Mouse (Mus musculus) kidney, embryonic 15.5 days (tissue): ENCODE data around the gene Slc35a5. TPM values are rescaled to one million over a fixed set of nuclear protein-coding genes. Genes with fewer than 3 reads are reported as not detected.

Experiments
- ATAC-seq: fragments of 200-750 bp; cut with Nextera tagmentation; replicated peaks from 2 replicates; pipeline ENCODE4 v1.8.0; 2017; ENCODE audit warnings: moderate TSS enrichment; ENCODE audit not compliant: low FRiP score
- H3K27ac ChIP-seq: fragments of 300-500 bp; sonication (generic); 2 replicates; pipeline ENCODE4 v1.5.1; 2015; ENCODE audit warnings: mild to moderate bottlenecking, inconsistent platforms
- H3K27me3 ChIP-seq: fragments of 300-500 bp; sonication (generic); 2 replicates; pipeline ENCODE4 v1.6.1; 2015; ENCODE audit warnings: inconsistent platforms
- H3K36me3 ChIP-seq: fragments of 300-500 bp; sonication (generic); 2 replicates; pipeline ENCODE4 v1.6.1; 2015; ENCODE audit warnings: inconsistent platforms
- H3K4me1 ChIP-seq: fragments of 300-500 bp; sonication (generic); 2 replicates; pipeline ENCODE4 v1.6.1; 2015; ENCODE audit warnings: inconsistent platforms
- H3K4me2 ChIP-seq: fragments of 300-500 bp; sonication (generic); 2 replicates; pipeline ENCODE4 v1.6.1; 2015; ENCODE audit warnings: moderate library complexity, mild to moderate bottlenecking, inconsistent platforms
- H3K4me3 ChIP-seq: fragments of 300-500 bp; sonication (generic); replicated peaks from 2 replicates; pipeline ENCODE4 v1.5.1; 2015; ENCODE audit warnings: mild to moderate bottlenecking, inconsistent platforms
- H3K9ac ChIP-seq: fragments of 300-500 bp; sonication (generic); 2 replicates; pipeline ENCODE4 v1.6.1; 2015; ENCODE audit warnings: mild to moderate bottlenecking, inconsistent platforms
- H3K9me3 ChIP-seq: fragments of 300-500 bp; sonication (generic); replicated peaks from 2 replicates; pipeline ENCODE4 v1.6.1; 2016; ENCODE audit warnings: inconsistent platforms
- WGBS: fragments of 180-500 bp; shearing (Covaris S2); methylation state at CpG from one replicate; pipeline ENCODE4 v1.1.7; 2015; ENCODE audit warnings: mixed read lengths; 5-methylcytosine and 5-hydroxymethylcytosine counted together
- polyA plus RNA-seq: library from polyadenylated mRNA; unstranded; fragments of >200 nt; fragmentation: Nextera tagmentation; extraction: Ambion mirVana; gene quantifications from 2 replicates; pipeline ENCODE4 v1.2.1, GENCODE M21; 2015

Slc35a5 gene
- polyA plus RNA-seq, 1 experiment from 2014 or later, result 21.3 TPM

GRCm38 (mm10) chr16:45108203-45108878, 50.2 kb downstream of the Slc35a5 start:
- 0 out of 2 replicates have a peak, but pooled peaks cover 3% of the 10 kb centered on the region for H3K4me1 ChIP-seq
- peaks cover 8% of the 10 kb centered on the region; the same call in 1 of the 2 replicates for H3K36me3 ChIP-seq
- no peak for ATAC-seq
- H3K4me2 ChIP-seq, result no peak overlapping the region
- no peaks in the 10 kb centered on the region for H3K27me3 ChIP-seq
- H3K9ac ChIP-seq, result no peak overlapping the region
- H3K27ac ChIP-seq, result no peak overlapping the region
- H3K4me3 ChIP-seq, result no peak overlapping the region
- WGBS, result 65% methylated on average over 5 of the region's 5 CpGs
- no peaks in the 10 kb centered on the region for H3K9me3 ChIP-seq

DNA sequence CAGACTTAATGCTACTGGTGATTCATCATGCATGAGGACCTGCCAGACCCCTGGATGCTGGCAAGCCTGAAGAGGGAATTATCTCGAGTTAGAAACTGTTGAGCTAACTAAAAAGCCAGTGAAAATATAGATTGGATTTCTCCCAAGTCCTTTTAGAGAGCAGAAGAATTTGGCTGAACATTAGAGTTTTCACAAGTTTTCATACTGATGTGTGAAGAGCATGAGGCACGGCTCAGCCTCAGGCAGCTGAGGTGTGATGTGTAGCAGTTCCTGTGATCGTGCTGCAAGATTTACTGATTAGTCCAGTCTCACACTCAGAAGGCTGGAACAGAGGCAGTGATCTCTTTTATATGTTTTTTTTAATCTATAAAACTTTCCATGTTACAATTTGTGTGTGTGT, 53.5 kb downstream of the Slc35a5 start:
- H3K36me3 ChIP-seq, result peaks cover 3% of the 10 kb centered on the region; the same call in 1 of the 2 replicates
- H3K27ac ChIP-seq, result no peak overlapping the region
- no peaks in the 10 kb centered on the region for H3K9me3 ChIP-seq
- no peak overlapping the region for H3K9ac ChIP-seq
- 32% methylated on average over 3 of the region's 3 CpGs for WGBS
- H3K4me3 ChIP-seq, result no peak overlapping the region
- no peak for ATAC-seq
- peaks cover 11% of the 10 kb centered on the region for H3K4me1 ChIP-seq
- no peak overlapping the region for H3K4me2 ChIP-seq
- H3K27me3 ChIP-seq, result no peaks in the 10 kb centered on the region

DNA sequence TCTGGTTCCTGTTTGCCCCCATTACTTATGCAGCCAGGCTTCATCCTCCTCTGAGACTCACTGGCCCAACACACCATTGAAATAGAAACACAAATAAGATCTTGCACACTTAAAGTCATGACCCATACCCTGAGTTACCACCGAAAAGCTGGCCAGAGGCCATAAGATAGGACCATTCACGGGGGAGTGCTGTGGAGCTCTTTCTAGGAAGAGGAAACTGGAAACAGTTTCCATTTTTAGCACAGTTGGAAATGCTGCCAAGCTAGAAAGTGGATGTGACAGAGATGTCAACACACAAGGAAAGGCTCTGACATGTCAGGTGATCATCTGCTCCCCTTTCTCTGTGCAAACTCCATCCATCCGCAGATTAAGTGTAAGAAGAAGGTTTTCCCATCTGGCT, 57.6 kb downstream of the Slc35a5 start:
- no peak overlapping the region for H3K9ac ChIP-seq
- H3K9me3 ChIP-seq, result no peaks in the 10 kb centered on the region
- no peak for ATAC-seq

DNA sequence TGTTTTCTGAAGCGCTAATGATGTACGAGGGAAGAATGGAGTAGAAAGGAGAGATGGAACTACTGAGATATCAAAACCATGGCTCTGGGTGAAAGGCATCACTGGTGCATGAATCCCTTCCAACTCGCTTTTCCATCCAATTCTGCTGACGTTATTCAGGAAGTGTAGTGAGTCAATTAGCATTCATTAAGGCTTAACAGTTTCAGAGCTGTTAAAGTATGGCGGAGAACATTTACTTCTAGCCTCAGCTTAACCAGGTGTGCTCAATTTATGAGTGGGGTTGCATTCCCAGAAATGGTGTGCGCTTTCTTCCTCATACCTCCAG, 59.7 kb downstream of the Slc35a5 start:
- 27% methylated on average over 6 of the region's 6 CpGs for WGBS
- no peak for ATAC-seq
- H3K4me1 ChIP-seq, result peaks cover 64% of the 10 kb centered on the region
- peak overlapping the region; percentile 75 for H3K4me2 ChIP-seq
- no peaks in the 10 kb centered on the region for H3K27me3 ChIP-seq
- peak overlapping the region; percentile 54 for H3K4me3 ChIP-seq
- no peaks in the 10 kb centered on the region for H3K36me3 ChIP-seq
- no peaks in the 10 kb centered on the region for H3K9me3 ChIP-seq
- peak overlapping the region; percentile 73 for H3K27ac ChIP-seq
- no peak overlapping the region for H3K9ac ChIP-seq

More for the DNA sequence above, 57.6 kb downstream of the Slc35a5 start:
- Histone ChIP-seq H3K4me2 (no peak overlapping the region), H3K4me1 (peaks cover 47% of the 10 kb centered on the region), H3K36me3 (peaks cover 2% of the 10 kb centered on the region; the same call in 1 of the 2 replicates), H3K4me3 (no peak overlapping the region), H3K27me3 (no peaks in the 10 kb centered on the region), H3K27ac (no peak overlapping the region)
- WGBS, result 42% methylated on average over 3 of the region's 3 CpGs

- H3K9me3 ChIP-seq, result no peaks in the 10 kb centered on the region
- no peaks in the 10 kb centered on the region for H3K27me3 ChIP-seq
- ATAC-seq, result peak; percentile 60
- H3K27ac ChIP-seq, result peak overlapping the region; percentile 73
- no peaks in the 10 kb centered on the region for H3K36me3 ChIP-seq
- H3K4me3 ChIP-seq, result peak overlapping the region; percentile 54
- peaks cover 66% of the 10 kb centered on the region for H3K4me1 ChIP-seq
- H3K4me2 ChIP-seq, result peak overlapping the region; percentile 75
- H3K9ac ChIP-seq, result no peak overlapping the region
- WGBS, result 29% methylated on average over 10 of the region's 10 CpGs
Measured at GRCm38 (mm10) chr16:45098186-45098885, 60.2 kb downstream of the Slc35a5 start.

DNA sequence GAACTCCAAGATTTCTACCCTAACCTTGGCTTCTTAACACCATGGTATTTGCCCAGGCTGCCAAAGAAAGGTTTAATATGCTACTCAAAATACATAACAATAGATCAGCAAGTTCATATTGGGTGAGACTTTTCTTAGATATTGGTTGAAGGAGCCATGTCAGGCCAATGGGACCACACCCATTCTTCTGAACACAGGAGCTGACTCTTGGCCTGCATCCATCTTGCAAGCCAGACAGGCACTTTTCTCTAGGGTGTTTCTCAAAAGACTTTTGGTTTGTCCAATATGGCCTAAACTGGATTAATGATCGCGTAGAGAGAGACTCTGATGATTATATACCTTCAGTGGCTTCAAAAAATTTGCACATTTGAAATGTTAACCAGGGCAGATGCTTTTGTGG, 61.0 kb downstream of the Slc35a5 start:
- 82% methylated on average over 2 of the region's 2 CpGs for WGBS
- no peak overlapping the region for H3K9ac ChIP-seq
- peak overlapping the region; percentile 54 for H3K4me3 ChIP-seq
- H3K36me3 ChIP-seq, result no peaks in the 10 kb centered on the region
- no peaks in the 10 kb centered on the region for H3K27me3 ChIP-seq
- no peak overlapping the region for H3K27ac ChIP-seq
- peak overlapping the region; percentile 75 for H3K4me2 ChIP-seq
- no peaks in the 10 kb centered on the region for H3K9me3 ChIP-seq
- ATAC-seq, result no peak
- H3K4me1 ChIP-seq, result peaks cover 71% of the 10 kb centered on the region

DNA sequence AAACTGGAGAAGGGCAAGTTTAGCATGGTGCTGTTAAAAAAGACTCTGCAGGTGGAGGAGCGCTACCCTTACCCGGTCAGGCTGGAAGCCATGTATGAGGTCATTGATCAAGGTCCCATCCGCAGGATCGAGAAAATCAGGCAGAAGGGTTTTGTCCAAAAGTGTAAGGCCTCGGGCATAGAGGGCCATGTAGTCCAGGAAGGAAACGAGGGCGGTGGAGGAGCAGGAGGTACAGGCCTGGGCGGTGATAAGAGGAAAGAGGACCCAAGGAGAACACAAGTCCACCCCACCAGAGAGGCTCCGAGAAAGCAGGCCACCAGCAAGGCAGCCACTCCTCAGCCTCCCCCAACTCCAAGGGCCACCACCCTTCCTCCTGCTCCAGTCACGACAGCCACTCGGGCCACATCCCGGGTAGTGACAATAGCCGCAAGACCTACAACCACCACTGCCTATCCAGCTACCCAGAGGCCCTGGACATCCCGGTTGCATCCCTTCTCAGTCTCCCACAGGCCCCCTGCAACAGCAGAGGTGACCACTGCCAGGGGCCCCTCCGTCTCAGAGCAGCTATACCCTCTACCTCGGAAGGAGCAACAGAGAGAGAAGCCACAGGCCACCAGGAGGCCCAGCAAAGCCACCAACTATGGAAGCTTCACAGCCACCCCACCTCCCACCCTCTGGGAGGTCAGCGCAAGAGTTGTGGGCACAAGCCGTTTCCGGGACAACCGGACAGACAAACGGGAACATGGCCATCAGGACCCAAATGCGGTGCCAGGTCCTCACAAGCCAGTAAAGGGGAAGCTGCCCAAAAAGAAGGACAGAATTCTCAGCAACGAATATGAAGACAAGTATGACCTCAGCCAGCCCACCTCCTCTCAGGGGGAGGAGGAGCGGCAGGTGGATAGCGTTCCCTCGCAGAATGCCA, 62.7 kb downstream of the Slc35a5 start:
- H3K9me3 ChIP-seq, result no peaks in the 10 kb centered on the region
- H3K4me2 ChIP-seq, result peak overlapping the region; percentile 75
- no peaks in the 10 kb centered on the region for H3K27me3 ChIP-seq
- WGBS, result 81% methylated on average over 26 of the region's 26 CpGs
- H3K4me1 ChIP-seq, result peaks cover 61% of the 10 kb centered on the region
- no peak overlapping the region for H3K9ac ChIP-seq
- ATAC-seq, result no peak
- no peaks in the 10 kb centered on the region for H3K36me3 ChIP-seq
- H3K27ac ChIP-seq, result 0 out of 2 replicates have a peak overlapping the region, but pooled peaks have one; percentile 3
- H3K4me3 ChIP-seq, result peak overlapping the region; percentile 54

DNA sequence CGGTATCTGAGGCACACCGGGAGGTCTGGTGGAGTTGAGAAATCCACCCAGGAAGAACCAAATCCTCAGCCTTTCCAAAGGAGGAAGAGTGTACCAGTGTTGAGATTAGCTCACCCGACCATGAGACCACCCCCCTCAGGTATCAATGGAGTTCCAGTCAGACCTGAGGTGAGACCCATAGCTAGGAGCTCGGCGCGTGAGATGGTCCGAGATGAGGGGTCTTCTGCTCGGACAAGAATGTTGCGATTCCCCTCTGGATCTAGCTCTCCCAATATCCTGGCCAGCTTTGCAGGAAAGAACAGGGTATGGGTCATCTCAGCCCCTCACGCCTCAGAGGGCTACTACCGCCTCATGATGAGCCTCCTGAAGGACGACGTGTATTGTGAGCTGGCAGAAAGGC, 63.5 kb downstream of the Slc35a5 start:
- ATAC-seq, result no peak
- H3K9me3 ChIP-seq, result no peaks in the 10 kb centered on the region
- no peaks in the 10 kb centered on the region for H3K27me3 ChIP-seq
- 86% methylated on average over 13 of the region's 13 CpGs for WGBS
- peak overlapping the region; percentile 54 for H3K4me3 ChIP-seq
- H3K4me2 ChIP-seq, result peak overlapping the region; percentile 75
- no peak overlapping the region for H3K9ac ChIP-seq
- H3K4me1 ChIP-seq, result peaks cover 60% of the 10 kb centered on the region
- H3K27ac ChIP-seq, result no peak overlapping the region
- H3K36me3 ChIP-seq, result no peaks in the 10 kb centered on the region

GRCm38 (mm10) chr16:45094136-45094756, 64.3 kb downstream of the Slc35a5 start:
- Histone ChIP-seq H3K9ac (peak overlapping the region; percentile 63), H3K4me3 (peak overlapping the region; percentile 54), H3K27ac (peak overlapping the region; percentile 92), H3K27me3 (no peaks in the 10 kb centered on the region), H3K4me2 (peak overlapping the region; percentile 75), H3K36me3 (no peaks in the 10 kb centered on the region), H3K4me1 (peaks cover 55% of the 10 kb centered on the region), H3K9me3 (no peaks in the 10 kb centered on the region)
- ATAC-seq, result 0 out of 2 replicates have a peak, but pooled peaks have one; percentile 17
- 2% methylated on average over 9 of the region's 9 CpGs for WGBS

- ATAC-seq, result peak; percentile 83
- WGBS, result 9% methylated on average over 6 of the region's 6 CpGs
Measured at GRCm38 (mm10) chr16:45093137-45093731, 65.3 kb downstream of the Slc35a5 start, which contains the start of gene Ccdc80. TSS of gene Ccdc80 (plus strand) at chr16:45093402.

DNA sequence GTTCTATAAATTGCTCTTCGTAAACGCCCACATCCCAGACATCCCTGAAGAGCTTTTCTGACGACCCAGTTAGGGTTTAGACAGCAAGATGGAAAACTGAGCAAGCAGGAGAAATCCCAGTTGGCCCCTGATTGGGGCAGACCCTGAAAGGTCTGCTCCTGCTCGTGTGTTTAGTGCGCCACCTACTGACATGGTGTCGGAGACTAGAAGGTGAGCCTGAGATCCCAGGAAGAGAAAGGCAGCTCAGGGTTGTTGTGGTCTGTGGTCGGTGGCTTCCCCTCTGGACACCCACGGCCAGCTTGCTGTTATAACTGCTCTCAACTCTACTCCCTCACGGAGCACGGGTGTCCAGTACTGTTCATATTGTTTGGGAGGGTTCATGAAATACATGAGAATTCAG, 68.5 kb downstream of the Slc35a5 start:
- 8% methylated on average over 10 of the region's 10 CpGs for WGBS

More at GRCm38 (mm10) chr16:45093137-45093731, 65.3 kb downstream of the Slc35a5 start, which contains the start of gene Ccdc80:
- no peaks in the 10 kb centered on the region for H3K9me3 ChIP-seq
- peak within 1 kb of the TSS; percentile 92 for H3K27ac ChIP-seq
- no peaks in the 10 kb centered on the region for H3K36me3 ChIP-seq
- peak within 1 kb of the TSS; percentile 63 for H3K9ac ChIP-seq
- peak within 1 kb of the TSS; percentile 75 for H3K4me2 ChIP-seq
- H3K4me3 ChIP-seq, result peak within 1 kb of the TSS; percentile 54
- peaks cover 45% of the 10 kb centered on the region for H3K4me1 ChIP-seq
- no peaks in the 10 kb centered on the region for H3K27me3 ChIP-seq

More for the DNA sequence above, 68.5 kb downstream of the Slc35a5 start:
- no peaks in the 10 kb centered on the region for H3K36me3 ChIP-seq
- H3K4me3 ChIP-seq, result no peak overlapping the region
- H3K27ac ChIP-seq, result no peak overlapping the region
- H3K27me3 ChIP-seq, result no peaks in the 10 kb centered on the region
- no peak overlapping the region for H3K9ac ChIP-seq
- no peaks in the 10 kb centered on the region for H3K9me3 ChIP-seq
- 0 out of 2 replicates have a peak overlapping the region, but pooled peaks have one; percentile 16 for H3K4me2 ChIP-seq
- H3K4me1 ChIP-seq, result peaks cover 18% of the 10 kb centered on the region
- peak; percentile 63 for ATAC-seq
